21 mouse cellular contexts compared by ENCODE assay signal in genomic region chr9:118768596-118768995, GRCm38 (mm10).
DNase-seq lines count a peak whose midpoint lies in the region; ATAC-seq and TF ChIP-seq lines count a peak whose summit lies in the region.
"Had no signal": no experiment of that assay in that cellular context is flagged by ENCODE, and none has a peak within 500 bp of the region (broad histone marks: within the 10 kb centered on the region; RNA-seq: fewer than 3 reads in every experiment).

No protein-coding gene starts in this region.

- H3K27me3 ChIP-seq in intestine, embryonic 14.5 days (replicated peaks; ENCODE audit: control insufficient read depth, insufficient read depth, low read length): no peaks in the 10 kb centered on the region
- H3K27me3 ChIP-seq in intestine, postnatal 0 days (replicated peaks; ENCODE audit: control insufficient read depth, insufficient read depth, low read length): no peaks in the 10 kb centered on the region
- no peaks in the 10 kb centered on the region for H3K27me3 ChIP-seq in embryonic facial prominence, embryonic 10.5 days (replicated peaks; ENCODE audit: low read depth, poor library complexity, severe bottlenecking)
- H3K27me3 ChIP-seq: embryonic facial prominence, embryonic 13.5 days; forebrain, embryonic 13.5 days; heart, embryonic 13.5 days; hindbrain, embryonic 15.5 days; Patski had no signal

- peak; percentile 46 for DNase-seq in embryo, embryonic 10 days (ENCODE audit: low spot score)
- no peak for DNase-seq in embryo, embryonic 10.5 days (ENCODE audit: low spot score)
- no peak for DNase-seq in intestine, embryonic 14.5 days (ENCODE audit: low spot score)
- DNase-seq in R1 (ENCODE audit: low read depth, low spot score): peak; percentile 31
- DNase-seq in embryonic facial prominence, embryonic 10.5 days (ENCODE audit: low spot score): peak; percentile 25
- no peak for DNase-seq in heart, adult 9 months (ENCODE audit: low spot score in 2 of 2)
- DNase-seq: adrenal gland, adult 8-10 months; adrenal gland, postnatal 36 days; cerebellum, adult 11 months; cerebellum, adult 8-10 months; gastrocnemius, adult 2 months; gastrocnemius, postnatal 25 days; heart, postnatal 4 days; kidney, adult 18-20 months had no signal

- no peak overlapping the region for H3K9ac ChIP-seq in intestine, embryonic 14.5 days (ENCODE audit: low read length)
- H3K9ac ChIP-seq in intestine, postnatal 0 days (ENCODE audit: low read depth, low read length): no peak overlapping the region
- H3K9ac ChIP-seq: embryonic facial prominence, embryonic 13.5 days; forebrain, embryonic 13.5 days; heart, embryonic 13.5 days; hindbrain, embryonic 15.5 days had no signal

- no peaks in the 10 kb centered on the region for H3K36me3 ChIP-seq in intestine, embryonic 14.5 days (ENCODE audit: control insufficient read depth, insufficient read depth, low read length)
- no peaks in the 10 kb centered on the region for H3K36me3 ChIP-seq in intestine, postnatal 0 days (ENCODE audit: control insufficient read depth, insufficient read depth)
- H3K36me3 ChIP-seq in embryonic facial prominence, embryonic 10.5 days (replicated peaks): peaks cover 11% of the 10 kb centered on the region; the same call in 1 of the 2 replicates
- H3K36me3 ChIP-seq: hindbrain, embryonic 15.5 days had no signal

- no peaks in the 10 kb centered on the region for H3K9me3 ChIP-seq in intestine, embryonic 14.5 days (ENCODE audit: control insufficient read depth, low read length)
- H3K9me3 ChIP-seq in intestine, postnatal 0 days (ENCODE audit: control insufficient read depth): no peaks in the 10 kb centered on the region
- no peaks in the 10 kb centered on the region for H3K9me3 ChIP-seq in embryonic facial prominence, embryonic 10.5 days
- H3K9me3 ChIP-seq: embryonic facial prominence, embryonic 13.5 days; forebrain, embryonic 13.5 days; heart, embryonic 13.5 days; hindbrain, embryonic 15.5 days had no signal

- ATAC-seq in intestine, embryonic 14.5 days (replicated peaks; ENCODE audit: low FRiP score, low TSS enrichment, low read depth): 0 out of 2 replicates have a peak, but pooled peaks have one; percentile 32
- no peak for ATAC-seq in intestine, postnatal 0 days
- ATAC-seq: forebrain, embryonic 13.5 days; inflammation-experienced regulatory T-cells, adult 6 months; Patski had no signal

- H3K4me2 ChIP-seq in intestine, embryonic 14.5 days (ENCODE audit: low read length): no peak overlapping the region
- H3K4me2 ChIP-seq in intestine, postnatal 0 days (replicated peaks; ENCODE audit: low read depth): no peak overlapping the region
- H3K4me2 ChIP-seq: embryonic facial prominence, embryonic 13.5 days; forebrain, embryonic 13.5 days; heart, embryonic 13.5 days; hindbrain, embryonic 15.5 days had no signal

- TF ChIP-seq CTCF in intestine, postnatal 0 days (IDR thresholded peaks at IDR 0.05; ENCODE audit: low read depth): no peak

- H3K4me1 ChIP-seq in intestine, embryonic 14.5 days (replicated peaks; ENCODE audit: control insufficient read depth, insufficient read depth, low read length): 0 out of 2 replicates have a peak, but pooled peaks cover 6% of the 10 kb centered on the region
- no peaks in the 10 kb centered on the region for H3K4me1 ChIP-seq in intestine, postnatal 0 days (replicated peaks; ENCODE audit: control insufficient read depth, insufficient read depth, low read length)
- H3K4me1 ChIP-seq in embryonic facial prominence, embryonic 10.5 days: peaks cover 74% of the 10 kb centered on the region
- H3K4me1 ChIP-seq: forebrain, embryonic 13.5 days; hindbrain, embryonic 15.5 days had no signal

- WGBS in intestine, embryonic 14.5 days: 43% methylated on average over 4 of the region's 4 CpGs
- 48% methylated on average over 4 of the region's 4 CpGs for WGBS in intestine, postnatal 0 days
- 37% methylated on average over 4 of the region's 4 CpGs for WGBS in embryonic facial prominence, embryonic 10.5 days

- no peak overlapping the region for H3K4me3 ChIP-seq in intestine, embryonic 14.5 days (ENCODE audit: low read depth, low read length)
- no peak overlapping the region for H3K4me3 ChIP-seq in intestine, postnatal 0 days (ENCODE audit: low read depth, low read length)
- H3K4me3 ChIP-seq in embryonic facial prominence, embryonic 10.5 days: no peak overlapping the region
- H3K4me3 ChIP-seq: embryonic facial prominence, embryonic 13.5 days; forebrain, embryonic 13.5 days; gastrocnemius, adult 2 months; heart, embryonic 13.5 days; hindbrain, embryonic 15.5 days had no signal

- no peak overlapping the region for H3K27ac ChIP-seq in intestine, embryonic 14.5 days (ENCODE audit: low read depth)
- no peak overlapping the region for H3K27ac ChIP-seq in intestine, postnatal 0 days (ENCODE audit: low read depth, low read length)
- H3K27ac ChIP-seq in embryonic facial prominence, embryonic 10.5 days (replicated peaks): peak overlapping the region; percentile 65
- H3K27ac ChIP-seq: embryonic facial prominence, embryonic 13.5 days; forebrain, embryonic 13.5 days; gastrocnemius, adult 2 months; heart, embryonic 13.5 days; hindbrain, embryonic 15.5 days had no signal

Comparison
In these comparisons a context has a peak if more than half of its experiments do, and no peak if none do; other contexts are left out.
1. DNase-seq: peak in embryo, embryonic 10 days (single experiment), R1 (single experiment) and embryonic facial prominence, embryonic 10.5 days (single experiment); none in embryo, embryonic 10.5 days (single experiment), intestine, embryonic 14.5 days (single experiment) and heart, adult 9 months (0 of 2).